Mouse (Mus musculus): ENCODE results near the gene Sept1. TPM values are rescaled to one million over a fixed set of nuclear protein-coding genes. Genes with fewer than 3 reads are reported as not detected.

Gene Sept1
- total and polyA plus RNA-seq, 3 experiments: 30.6 to 116 TPM; not detected in 1

DNA sequence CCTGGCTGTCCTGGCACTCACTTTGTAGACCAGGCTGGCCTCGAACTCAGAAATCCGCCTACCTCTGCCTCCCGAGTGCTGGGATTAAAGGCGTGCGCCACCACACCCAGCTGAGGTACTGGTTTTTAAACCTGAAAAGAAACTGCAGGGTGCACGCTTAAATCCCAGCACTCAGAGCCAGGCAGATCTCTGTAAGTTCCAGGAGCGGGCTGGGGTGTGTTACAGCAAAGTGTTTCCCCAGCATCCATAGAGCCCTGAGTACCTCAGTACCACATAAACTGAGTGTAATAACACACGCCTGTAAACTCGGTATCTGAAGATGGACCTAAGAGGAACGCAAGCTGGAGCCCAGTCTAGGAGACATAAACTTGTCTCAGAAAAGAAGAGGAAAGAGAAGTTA, 45.6 kb downstream of the Sept1 start:
- no peak overlapping the region for H3K9ac ChIP-seq (ENCODE audit: control insufficient read depth, low read depth, low read length, poor library complexity, severe bottlenecking)
- peaks cover 23 to 28% of the 10 kb centered on the region in 2 experiments for H3K4me1 ChIP-seq (ENCODE audit: control insufficient read depth in 1 of 2, insufficient read depth in 2 of 2, low read length in 2 of 2)
- no peaks in the 10 kb centered on the region; the same call in 1 of the 2 replicates for H3K79me2 ChIP-seq (ENCODE audit: control insufficient read depth, insufficient read depth, low read length, poor library complexity)
- no peak for DNase-seq (ENCODE audit: low read depth, low spot score)
- peaks cover 0 to 32% of the 10 kb centered on the region in 2 experiments; a peak in 2 of 4 replicates for H3K36me3 ChIP-seq (ENCODE audit: control insufficient read depth in 1 of 2, insufficient read depth in 2 of 2, low read length in 2 of 2)
- H3K27ac ChIP-seq (ENCODE audit: control insufficient read depth, low read depth, low read length): no peak overlapping the region
- H3K27me3 ChIP-seq (ENCODE audit: control insufficient read depth in 1 of 2, insufficient read depth in 2 of 2, low read length in 2 of 2): no peaks in the 10 kb centered on the region
- no peak for TF ChIP-seq ZC3H11A (IDR thresholded peaks at IDR 0.05; ENCODE audit: low read depth, low read length)
- no peak for TF ChIP-seq ZNF384 (IDR thresholded peaks at IDR 0.05; ENCODE audit: low read depth, low read length)
- TF ChIP-seq CTCF (IDR thresholded peaks at IDR 0.05 in 2 of 3, conservative IDR thresholded peaks at IDR 0.05 in 1 of 3; ENCODE audit: control insufficient read depth in 1 of 3, insufficient read depth in 1 of 3, low read depth in 2 of 3, low read length in 3 of 3, poor library complexity in 1 of 3, severe bottlenecking in 1 of 3): no peak
- no peak for TF ChIP-seq MXI1 (IDR thresholded peaks at IDR 0.05; ENCODE audit: low read depth, low read length)
- TF ChIP-seq SIN3A (IDR thresholded peaks at IDR 0.05; ENCODE audit: low read length): no peak
- TF ChIP-seq MAX (IDR thresholded peaks at IDR 0.05; ENCODE audit: low read length): no peak
- TF ChIP-seq USF2 (IDR thresholded peaks at IDR 0.05; ENCODE audit: borderline replicate concordance in 1 of 2, insufficient read depth in 1 of 2, low read depth in 1 of 2, low read length in 2 of 2): no peak
- no peak for TF ChIP-seq MYC (IDR thresholded peaks at IDR 0.05; ENCODE audit: low read depth, low read length)
- no peak for TF ChIP-seq ZKSCAN1 (IDR thresholded peaks at IDR 0.05; ENCODE audit: low read depth, low read length)
- TF ChIP-seq USF1 (IDR thresholded peaks at IDR 0.05; ENCODE audit: low read depth, low read length): no peak
- TF ChIP-seq TBP (IDR thresholded peaks at IDR 0.05; ENCODE audit: low read depth, low read length): no peak
- no peak for TF ChIP-seq RAD21 (IDR thresholded peaks at IDR 0.05; ENCODE audit: low read depth, low read length)
- TF ChIP-seq KAT2A (conservative IDR thresholded peaks at IDR 0.05; ENCODE audit: low read depth, low read length): no peak
- TF ChIP-seq ZMIZ1 (IDR thresholded peaks at IDR 0.05; ENCODE audit: low read depth, low read length): no peak
- TF ChIP-seq MEF2A (IDR thresholded peaks at IDR 0.05; ENCODE audit: extremely low read depth, insufficient replicate concordance, low read depth, low read length, poor library complexity, severe bottlenecking): no peak
- TF ChIP-seq MYB (IDR thresholded peaks at IDR 0.05; ENCODE audit: low read depth, low read length): no peak
- TF ChIP-seq NRF1 (IDR thresholded peaks at IDR 0.05; ENCODE audit: insufficient read depth, low read depth, low read length, poor library complexity, severe bottlenecking): no peak
- TF ChIP-seq SMC3 (IDR thresholded peaks at IDR 0.05; ENCODE audit: low read depth, low read length): no peak
- no peaks in the 10 kb centered on the region for H3K9me3 ChIP-seq (replicated peaks; ENCODE audit: insufficient read depth, low read length)
- H3K4me3 ChIP-seq (ENCODE audit: control insufficient read depth in 1 of 2, insufficient read depth in 1 of 2, low read depth in 2 of 2, low read length in 2 of 2): no peak overlapping the region

DNA sequence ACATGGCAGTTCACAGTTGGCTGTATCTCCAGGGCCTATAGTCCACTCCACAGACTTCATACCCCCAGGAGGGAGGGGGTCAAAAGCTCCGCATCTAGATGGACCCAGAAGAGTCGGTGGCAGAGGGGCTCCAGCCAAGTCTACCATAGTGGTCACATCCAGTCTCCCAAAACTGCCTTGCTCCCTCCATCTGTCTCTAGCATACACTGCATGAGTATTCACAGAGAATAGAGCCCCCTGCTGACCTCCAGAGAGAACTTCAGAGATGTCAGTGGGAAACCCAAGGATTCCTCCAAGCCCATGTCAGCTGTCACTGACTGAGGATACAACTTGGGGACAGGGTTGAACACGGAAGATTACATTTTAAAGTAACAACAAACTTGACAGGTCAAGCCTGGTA, 47.3 kb downstream of the Sept1 start:
- peak; percentile 78 for DNase-seq (ENCODE audit: low read depth, low spot score)
- Histone ChIP-seq H3K9ac (ENCODE audit: control insufficient read depth, low read depth, low read length, poor library complexity, severe bottlenecking) (peak overlapping the region; percentile 59), H3K4me1 (ENCODE audit: control insufficient read depth in 1 of 2, insufficient read depth in 2 of 2, low read length in 2 of 2) (peaks cover 35 to 40% of the 10 kb centered on the region in 2 experiments), H3K36me3 (ENCODE audit: control insufficient read depth in 1 of 2, insufficient read depth in 2 of 2, low read length in 2 of 2) (peaks cover 0 to 46% of the 10 kb centered on the region in 2 experiments; a peak in 2 of 4 replicates), H3K79me2 (ENCODE audit: control insufficient read depth, insufficient read depth, low read length, poor library complexity) (no peaks in the 10 kb centered on the region; the same call in 1 of the 2 replicates), H3K27me3 (ENCODE audit: control insufficient read depth in 1 of 2, insufficient read depth in 2 of 2, low read length in 2 of 2) (no peaks in the 10 kb centered on the region), H3K4me3 (ENCODE audit: control insufficient read depth in 1 of 2, insufficient read depth in 1 of 2, low read depth in 2 of 2, low read length in 2 of 2) (no peak overlapping the region), H3K27ac (ENCODE audit: control insufficient read depth, low read depth, low read length) (peak overlapping the region; percentile 92), H3K9me3 (replicated peaks; ENCODE audit: insufficient read depth, low read length) (no peaks in the 10 kb centered on the region)
- TF ChIP-seq MYC (IDR thresholded peaks at IDR 0.05; ENCODE audit: low read depth, low read length) (0 out of 2 replicates have a peak, but pooled peaks have one; percentile 40), ZC3H11A (IDR thresholded peaks at IDR 0.05; ENCODE audit: low read depth, low read length) (peak; percentile 74), CTCF (IDR thresholded peaks at IDR 0.05 in 2 of 3, conservative IDR thresholded peaks at IDR 0.05 in 1 of 3; ENCODE audit: control insufficient read depth in 1 of 3, insufficient read depth in 1 of 3, low read depth in 2 of 3, low read length in 3 of 3, poor library complexity in 1 of 3, severe bottlenecking in 1 of 3) (peak; percentile 35 to 88 (median 66)), POLR2AphosphoS5 (IDR thresholded peaks at IDR 0.05; ENCODE audit: borderline replicate concordance, low read depth, low read length) (no peak), MAX (IDR thresholded peaks at IDR 0.05; ENCODE audit: low read length) (0 out of 2 replicates have a peak, but pooled peaks have one; percentile 29), ZKSCAN1 (IDR thresholded peaks at IDR 0.05; ENCODE audit: low read depth, low read length) (no peak), HCFC1 (IDR thresholded peaks at IDR 0.05; ENCODE audit: low read depth, low read length) (0 out of 2 replicates have a peak, but pooled peaks have one; percentile 34), JUND (IDR thresholded peaks at IDR 0.05; ENCODE audit: low read depth, low read length) (0 out of 2 replicates have a peak, but pooled peaks have one; percentile 17), ELF1 (IDR thresholded peaks at IDR 0.05; ENCODE audit: low read depth, low read length) (no peak), KAT2A (conservative IDR thresholded peaks at IDR 0.05; ENCODE audit: low read depth, low read length) (no peak), EP300 (IDR thresholded peaks at IDR 0.05; ENCODE audit: low read depth in 1 of 2, low read length in 2 of 2) (0 out of 4 replicates have a peak, but pooled peaks of 1 of the 2 experiments have one; percentile 23), E2F4 (IDR thresholded peaks at IDR 0.05; ENCODE audit: borderline replicate concordance, low read depth, low read length) (no peak), MXI1 (IDR thresholded peaks at IDR 0.05; ENCODE audit: low read depth, low read length) (peak; percentile 46; the same call in 1 of the 2 replicates), GABPA (IDR thresholded peaks at IDR 0.05; ENCODE audit: low read depth, low read length) (no peak), MYB (IDR thresholded peaks at IDR 0.05; ENCODE audit: low read depth, low read length) (no peak), RAD21 (IDR thresholded peaks at IDR 0.05; ENCODE audit: low read depth, low read length) (peak; percentile 74), SMC3 (IDR thresholded peaks at IDR 0.05; ENCODE audit: low read depth, low read length) (peak; percentile 77), GATA1 (IDR thresholded peaks at IDR 0.05; ENCODE audit: low read depth, low read length) (no peak), MEF2A (IDR thresholded peaks at IDR 0.05; ENCODE audit: extremely low read depth, insufficient replicate concordance, low read depth, low read length, poor library complexity, severe bottlenecking) (no peak), CHD2 (IDR thresholded peaks at IDR 0.05; ENCODE audit: low read length) (no peak), POLR2A (IDR thresholded peaks at IDR 0.05; ENCODE audit: control insufficient read depth in 1 of 2, insufficient read depth in 1 of 2, low read depth in 1 of 2, low read length in 2 of 2, poor library complexity in 1 of 2) (no peak)

All from MEL (cell line).